Mouse (Mus musculus): Measurements from ENCODE around the gene Sh2d7.
A peak's percentile ranks its signal among the peaks of the same experiment; 100 is the strongest.
"Not testable (repeated sequence)": the region's sequence is repeated elsewhere in the genome, so short reads cannot be mapped to it uniquely, and the experiment has no call there.

The Sh2d7 gene

DNA sequence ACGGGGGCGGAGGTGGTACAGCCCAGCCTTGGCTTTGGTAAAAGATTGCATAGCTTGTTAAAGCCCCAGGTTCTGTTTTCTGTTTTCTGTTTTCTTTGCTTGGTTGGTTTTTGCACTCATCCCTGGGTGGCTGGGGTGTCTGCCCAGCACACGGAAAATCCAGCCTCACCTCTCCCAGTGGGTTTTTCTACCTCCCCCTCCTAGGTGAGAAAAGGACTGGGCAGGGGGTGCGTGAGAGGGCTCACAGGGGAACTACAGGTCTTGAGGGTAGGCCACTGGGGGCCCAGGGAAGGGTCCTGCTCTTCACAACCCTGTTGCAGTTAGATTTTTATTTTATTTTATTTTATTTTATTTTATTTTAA is 6.2 kb downstream of the Sh2d7 start:
- DNase-seq = no peak

DNA sequence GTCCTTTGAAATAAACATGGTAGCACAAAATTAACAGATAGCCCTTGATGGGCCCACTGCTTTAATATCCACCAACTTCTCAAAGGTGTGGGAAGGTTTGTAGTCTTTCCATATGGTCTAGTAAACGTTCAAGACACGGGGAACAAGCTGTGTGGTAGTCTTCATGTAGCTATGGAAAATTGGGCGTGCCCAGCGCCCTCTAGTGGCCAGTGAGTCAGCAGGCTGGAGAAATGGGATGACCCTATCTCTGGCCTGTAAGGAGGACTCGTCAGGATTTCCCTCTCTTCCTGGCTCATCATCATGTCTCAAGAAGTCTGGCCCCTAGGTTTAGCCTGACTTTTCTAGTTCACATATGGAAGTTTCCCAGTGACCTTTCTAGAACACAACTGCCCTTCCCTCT is 8.8 kb downstream of the Sh2d7 start:
- peak; percentile 64 for DNase-seq

DNA sequence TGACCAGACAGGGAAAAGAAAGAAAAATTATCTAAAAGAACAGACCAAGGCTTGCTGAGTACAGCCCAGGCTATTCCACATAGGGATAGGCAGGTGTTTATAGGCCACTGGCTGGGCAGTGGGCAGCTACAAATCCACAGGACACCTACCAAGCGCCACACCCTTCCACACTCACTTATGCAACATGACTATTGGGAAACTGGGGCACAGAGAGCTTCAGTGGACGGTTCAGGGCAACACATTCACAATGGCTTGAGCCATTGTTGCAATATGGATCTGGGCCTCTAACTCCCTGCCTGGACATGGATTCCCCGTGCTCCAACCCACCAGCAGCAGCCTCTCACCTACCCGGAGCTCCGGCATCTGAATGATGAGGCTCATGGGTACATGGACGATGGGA is 10.6 kb downstream of the Sh2d7 start:
- no peak for DNase-seq

DNA sequence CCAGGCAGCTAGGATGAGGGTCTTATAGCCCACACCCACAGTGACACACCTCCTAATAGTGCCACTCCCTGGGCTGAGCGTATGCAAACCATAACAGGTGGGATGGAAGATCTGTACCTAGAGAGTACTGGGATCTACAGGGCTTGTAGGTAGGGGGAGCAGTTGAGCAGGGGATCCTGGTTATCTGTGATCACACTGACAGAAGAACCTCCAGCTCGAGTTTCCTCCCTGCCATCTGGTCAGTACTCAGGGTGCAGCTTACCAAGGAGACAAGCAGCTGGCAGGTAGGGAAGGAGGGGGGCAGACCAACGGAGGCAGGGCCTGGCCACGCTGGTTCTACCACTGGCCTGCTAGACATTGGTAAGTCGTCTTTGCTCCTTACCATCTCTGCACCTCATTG is 13.6 kb downstream of the Sh2d7 start:
- peak; percentile 31 for DNase-seq

DNA sequence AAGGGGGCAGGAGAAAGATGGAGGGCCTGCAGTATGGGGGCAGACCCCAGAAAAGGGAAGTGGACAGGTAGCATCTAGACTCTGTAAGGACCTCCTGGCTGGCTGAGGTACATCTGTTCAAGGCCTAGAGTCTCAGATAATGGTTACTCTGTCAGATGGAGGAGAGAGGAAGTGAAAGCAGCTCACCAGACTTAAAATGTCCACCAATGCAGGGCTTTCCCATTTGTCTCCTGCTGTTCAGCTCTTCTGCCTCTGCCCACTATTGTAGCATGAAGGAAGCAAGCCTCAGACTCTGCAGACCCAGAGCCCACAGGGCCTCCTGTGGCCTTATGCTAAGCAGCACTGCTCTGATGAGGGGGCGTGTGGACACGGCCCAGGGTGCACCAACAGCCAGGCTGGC is 16.3 kb downstream of the Sh2d7 start:
- no peak for DNase-seq

DNA sequence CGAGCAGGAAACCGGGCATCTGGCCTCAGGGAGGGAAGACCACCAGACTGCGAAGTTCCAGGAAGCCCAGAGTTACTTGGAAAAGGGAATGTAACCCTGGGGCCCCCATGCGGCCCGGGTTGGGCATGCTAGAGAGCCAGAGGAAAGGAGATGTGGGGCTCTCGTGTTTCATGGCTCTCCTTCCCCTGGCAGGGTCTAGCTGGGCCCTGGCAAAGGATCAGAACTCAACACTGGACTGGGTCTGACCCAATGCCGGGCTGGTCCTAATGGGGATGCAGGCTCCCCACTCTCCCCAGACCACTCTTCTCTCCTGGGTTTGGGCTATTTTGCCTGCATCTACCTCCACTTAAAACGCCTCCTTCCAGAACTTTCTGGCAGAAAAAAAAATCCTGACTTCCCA is 19.9 kb downstream of the Sh2d7 start:
- DNase-seq = no peak

DNA sequence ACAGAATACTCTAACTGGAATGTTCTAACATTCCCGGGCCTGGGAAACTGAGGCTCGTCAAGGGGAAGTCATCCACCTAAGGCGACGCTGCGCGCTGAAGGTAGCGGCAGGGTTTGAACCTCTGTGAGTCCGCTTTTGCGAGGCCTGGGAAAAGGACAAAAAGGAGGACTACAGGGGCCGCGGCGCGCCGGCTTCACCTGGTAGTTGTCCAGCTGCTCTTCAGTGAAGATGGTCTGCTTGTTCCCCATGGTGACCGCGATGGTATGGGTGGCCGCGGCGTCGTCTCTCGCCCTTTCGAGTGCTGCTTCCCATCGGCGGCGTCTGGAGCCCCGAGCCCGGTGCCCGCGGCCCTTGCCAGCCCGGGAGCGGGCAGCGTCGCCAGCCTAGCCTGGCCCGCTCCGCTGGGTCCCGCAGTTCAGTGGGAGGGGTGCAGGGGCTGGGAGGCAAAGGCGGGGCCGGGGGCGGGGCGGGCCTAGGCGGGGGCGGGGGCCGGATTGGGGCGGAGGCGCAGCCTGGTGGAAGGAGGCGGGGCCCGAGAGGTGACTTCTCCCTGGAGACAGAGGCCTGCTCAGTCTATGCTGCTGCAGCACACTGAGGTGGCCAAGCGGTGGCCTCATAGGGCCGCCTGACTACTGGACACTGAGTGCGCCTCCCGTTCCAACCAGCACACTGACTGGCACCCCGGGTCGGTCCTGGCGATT is 21.1 kb downstream of the Sh2d7 start, which contains the start of gene Cib2:
Cib2 (minus strand) TSS at position 448 of the 701 bp plus-strand sequence.
- DNase-seq = peak; percentile 89

DNA sequence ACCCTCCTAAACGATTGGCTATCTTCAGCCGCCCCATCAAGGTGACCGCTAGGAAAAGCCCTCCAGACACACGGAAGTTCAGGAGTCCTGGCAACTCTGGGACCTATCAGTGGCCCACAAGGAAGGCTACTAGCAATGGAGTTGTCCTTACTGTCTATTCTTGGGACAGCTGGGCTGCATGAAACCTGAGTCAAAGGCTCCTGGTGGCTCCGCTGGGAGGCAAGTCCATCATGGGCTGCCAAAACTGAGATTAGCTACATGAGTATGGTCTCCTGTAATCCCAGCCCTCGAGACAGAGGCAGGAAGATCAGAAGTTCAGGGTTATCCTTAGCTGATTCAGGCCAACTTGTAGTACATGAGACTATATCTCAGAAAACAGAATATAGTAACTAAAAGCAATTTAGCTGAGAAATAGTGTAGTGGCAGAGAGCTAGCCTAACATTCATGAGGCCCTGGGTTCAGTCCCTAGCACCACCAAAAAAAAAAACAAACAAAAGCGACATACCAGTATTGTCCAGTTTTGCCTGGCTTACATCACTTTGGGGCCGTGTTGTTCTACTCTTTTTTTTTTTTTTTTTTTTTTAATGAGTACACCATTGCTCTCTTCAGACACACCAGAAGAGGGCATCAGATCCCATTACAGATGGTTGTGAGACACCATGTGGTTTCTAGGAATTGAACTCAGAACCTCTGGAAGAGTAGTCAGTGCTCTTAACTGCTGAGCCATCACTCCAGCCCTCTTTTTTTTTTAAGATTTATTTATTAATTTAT is 22.2 kb downstream of the Sh2d7 start:
- no peak for DNase-seq

DNA sequence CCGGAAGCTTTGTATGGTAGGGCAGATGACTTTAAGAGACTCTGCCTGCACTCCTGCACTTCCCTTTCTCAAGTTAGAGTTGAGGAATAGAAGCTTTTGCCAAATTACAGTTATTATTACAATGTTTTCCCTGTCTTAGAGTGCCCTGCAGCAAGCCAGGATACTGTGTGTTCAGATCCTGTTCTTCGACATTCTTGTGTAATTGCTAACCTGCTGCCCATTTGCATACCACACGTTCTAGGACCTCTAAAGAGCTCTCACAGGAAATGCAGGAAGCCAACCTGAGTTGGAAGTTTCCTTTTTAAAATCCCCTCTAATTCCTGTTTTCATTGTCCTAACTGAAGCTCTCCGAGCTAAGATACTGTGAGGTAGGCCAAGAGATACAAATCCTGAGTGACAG is 28.2 kb downstream of the Sh2d7 start:
- DNase-seq = peak; percentile 32

DNA sequence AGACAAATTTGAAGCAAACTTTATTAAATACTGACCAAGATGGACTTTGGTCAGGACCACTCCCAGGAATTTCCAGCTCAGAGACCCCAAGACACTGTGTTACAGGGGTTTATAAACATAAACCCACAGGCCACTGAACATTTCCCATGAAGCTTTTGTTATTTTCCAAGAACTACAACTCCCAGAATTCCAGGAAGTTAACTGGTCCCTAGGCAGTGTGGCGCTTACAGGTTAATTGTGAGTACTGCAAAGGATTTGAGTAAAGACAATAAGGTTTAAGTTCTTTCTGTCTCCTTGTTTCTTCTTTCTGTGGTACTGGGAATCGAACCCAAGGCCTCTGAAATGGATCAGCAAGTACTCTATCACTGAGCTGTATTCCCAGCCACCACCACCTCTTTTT is 29.9 kb downstream of the Sh2d7 start:
- DNase-seq = peak; percentile 37

DNA sequence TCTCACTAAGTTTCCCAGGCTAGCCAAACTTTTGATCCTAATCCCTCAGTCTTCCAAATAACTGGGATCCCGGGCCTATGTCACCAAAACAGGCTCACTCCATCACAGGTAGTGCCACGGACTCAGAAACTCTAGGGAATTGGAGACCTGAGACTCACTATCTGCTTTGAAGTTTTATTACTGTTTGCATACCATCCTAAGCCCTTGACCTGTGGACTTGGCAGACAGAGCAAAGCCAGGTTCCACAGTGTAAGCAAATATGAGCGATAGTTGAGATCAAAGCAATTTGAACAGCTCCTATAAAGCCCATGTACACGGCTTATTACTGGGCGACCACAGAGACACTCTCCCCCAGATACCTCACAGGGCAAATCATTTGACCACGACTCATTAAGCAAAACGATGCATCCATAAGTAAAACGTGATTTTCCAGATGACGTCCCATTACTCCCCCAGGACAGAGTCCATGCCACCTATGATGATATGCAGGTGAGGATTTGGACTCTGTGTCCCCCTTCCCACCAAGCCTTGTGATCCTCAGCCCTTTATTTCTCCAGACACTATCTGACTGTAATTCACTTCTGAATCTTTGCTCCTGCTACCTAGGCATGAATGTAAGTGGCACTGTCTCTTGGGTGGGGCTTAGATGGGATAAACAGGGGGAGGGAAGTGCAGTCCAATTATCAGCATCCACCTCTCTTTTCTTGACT is 32.5 kb downstream of the Sh2d7 start:
- no peak for DNase-seq

DNA sequence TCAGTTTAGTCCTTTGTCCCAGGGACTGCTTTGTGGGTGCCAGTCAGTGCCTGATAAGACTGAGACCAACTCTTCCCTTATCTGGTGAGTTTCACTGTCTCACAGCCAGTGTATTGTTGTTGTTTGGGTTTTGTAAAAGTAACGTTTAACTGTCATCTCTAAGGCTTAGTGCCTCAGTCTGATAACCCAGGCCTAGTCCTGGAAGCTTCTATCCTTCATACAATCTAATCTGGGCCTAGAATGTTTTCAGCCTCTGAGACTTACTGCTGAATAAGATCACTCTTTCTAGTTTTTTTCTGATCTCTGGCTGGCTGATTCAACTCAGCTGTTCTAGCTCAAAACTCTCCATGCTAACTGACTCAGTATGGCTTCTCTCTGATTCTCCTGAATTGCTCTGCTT is 44.9 kb downstream of the Sh2d7 start:
- DNase-seq = no peak

DNA sequence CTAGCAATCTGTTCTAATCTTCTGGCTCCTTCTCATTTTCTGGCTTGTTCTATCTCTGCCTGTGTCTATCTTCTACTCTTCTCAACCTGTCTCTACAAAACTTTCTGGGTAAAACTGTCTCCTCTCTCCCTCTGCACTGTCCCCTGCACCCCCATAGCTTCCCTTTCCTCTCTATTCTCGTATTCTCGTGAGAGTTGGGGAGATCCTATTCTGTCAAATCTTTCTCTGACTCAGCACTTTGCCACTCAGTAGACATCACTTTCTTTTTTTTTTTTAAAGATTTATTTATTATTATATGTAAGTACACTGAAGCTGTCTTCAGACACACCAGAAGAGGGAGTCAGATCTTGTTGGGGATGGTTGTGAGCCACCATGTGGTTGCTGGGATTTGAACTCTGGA is 45.3 kb downstream of the Sh2d7 start:
- not testable (repeated sequence) for DNase-seq

DNA sequence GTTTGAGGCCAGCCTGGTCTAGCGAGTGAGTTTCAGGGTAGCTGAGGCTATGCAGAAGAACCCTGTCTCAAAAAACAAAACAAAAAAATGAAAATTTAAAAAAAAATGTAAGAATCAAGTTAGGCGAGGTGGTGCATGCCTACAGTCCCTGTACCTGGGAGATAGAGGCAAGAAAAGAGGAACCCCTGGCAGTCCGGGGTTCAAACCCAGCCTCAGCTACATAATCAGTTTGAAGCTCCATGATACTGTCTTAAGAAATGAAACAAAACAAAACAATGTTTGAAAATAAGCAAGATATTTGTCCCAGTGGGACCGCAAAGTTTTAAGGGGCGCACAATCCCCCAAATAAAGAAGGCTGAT is 47.0 kb downstream of the Sh2d7 start:
- DNase-seq = no peak

DNA sequence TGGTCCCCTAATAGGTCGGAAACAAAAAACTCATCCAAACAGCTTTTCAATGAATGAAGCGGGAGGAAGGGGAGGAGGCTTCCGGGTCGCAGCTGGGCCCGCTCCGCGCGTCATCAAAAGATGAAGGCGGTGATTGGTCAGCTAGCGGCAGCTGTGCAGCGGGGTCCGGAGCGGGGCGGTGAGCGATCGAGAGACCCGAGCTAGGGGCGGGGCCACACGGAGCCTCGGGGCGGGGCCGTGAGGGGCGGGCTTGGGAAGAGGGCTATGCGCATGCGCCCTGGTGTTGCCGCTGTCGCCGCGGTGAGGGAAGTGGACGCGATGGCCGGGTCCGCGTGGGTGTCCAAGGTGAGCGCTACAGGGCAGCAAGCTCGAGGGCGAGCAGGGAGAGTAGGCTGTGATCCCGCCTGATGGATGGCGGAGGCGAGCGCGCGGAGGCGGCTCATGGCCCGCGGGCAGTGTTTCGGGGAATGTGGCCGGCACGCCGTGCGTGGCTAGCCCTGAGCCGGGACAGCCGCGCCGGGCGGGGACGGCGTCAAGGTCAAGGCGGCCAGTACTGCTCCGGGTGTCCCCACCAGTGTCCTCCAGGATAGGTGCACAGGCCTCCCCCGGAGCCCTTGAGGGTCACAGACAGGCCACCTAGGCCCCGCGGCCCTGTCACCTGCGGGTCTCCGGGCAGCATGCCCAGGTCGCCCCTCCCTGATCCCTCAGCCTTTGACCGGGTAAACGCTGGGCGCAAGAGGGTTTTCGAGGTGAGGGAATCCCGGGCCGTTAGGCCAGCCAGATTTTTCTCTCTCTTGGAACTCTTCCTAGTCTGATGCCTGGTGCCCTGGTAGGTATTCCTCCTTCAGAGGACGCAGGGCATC is 47.6 kb downstream of the Sh2d7 start, which contains the start of gene Idh3a:
Idh3a (plus strand) TSS at position 136 of the 863 bp plus-strand sequence.
- DNase-seq = peak; percentile 98

DNA sequence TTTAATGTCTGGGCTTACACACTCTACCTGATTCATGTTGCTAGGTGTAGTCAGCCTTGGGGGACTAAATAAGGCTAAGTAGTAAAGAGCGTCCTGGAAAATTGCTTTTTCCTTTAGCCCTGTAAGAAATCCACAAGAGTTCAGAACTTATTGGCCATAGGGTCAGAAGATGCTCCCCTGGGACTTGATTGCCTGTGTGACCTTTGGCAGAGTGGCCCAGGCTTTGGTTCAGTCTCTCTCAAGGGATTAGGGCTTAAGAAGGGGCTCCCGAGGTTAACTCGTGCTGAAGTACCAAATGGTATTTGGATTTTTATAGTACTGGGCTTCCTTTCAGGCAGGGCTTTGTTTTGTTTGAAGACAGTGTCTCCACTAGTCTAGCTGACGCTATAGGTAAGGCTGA is 49.1 kb downstream of the Sh2d7 start:
- DNase-seq = peak; percentile 19

DNA sequence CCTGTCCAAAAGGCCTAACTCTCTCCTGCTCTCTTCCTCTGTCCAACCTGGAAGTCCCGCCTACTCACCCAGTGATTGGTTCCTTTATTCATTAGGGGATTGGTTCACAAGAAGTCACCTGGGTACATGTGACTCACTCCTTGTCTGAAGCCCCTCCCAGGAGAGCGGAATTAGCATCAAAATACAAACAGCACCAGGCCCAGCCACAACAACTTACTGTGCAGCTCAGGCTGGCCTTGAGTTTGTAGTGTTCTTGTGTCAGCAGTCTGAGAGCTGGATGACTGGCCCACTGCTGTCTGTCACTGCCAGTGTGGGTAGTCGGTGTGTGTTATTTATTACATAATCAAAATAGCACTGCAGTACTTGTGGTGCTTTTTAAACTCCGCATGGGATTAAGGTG is 54.9 kb downstream of the Sh2d7 start:
- DNase-seq = not testable (repeated sequence)

All from kidney, adult 9 months (tissue).